Mouse (Mus musculus) small intestine, adult 2 months (tissue): ENCODE results near the gene Flywch2.

ENCODE experiments used
- CTCF ChIP-seq: fragments of 200-500 bp; IDR thresholded peaks from 2 replicates; pipeline ENCODE4 v1.5.1; 2012; ENCODE audit warnings: low read depth, mild to moderate bottlenecking, control low read depth, inconsistent platforms, low read length, moderate library complexity, mixed read lengths; ENCODE audit not compliant: insufficient replicate concordance, insufficient read length; ENCODE audit errors: extremely low read depth
- POLR2A ChIP-seq: fragments of 200-500 bp; IDR thresholded peaks from 2 replicates; pipeline ENCODE4 v1.6.1; 2012; ENCODE audit warnings: low read depth, mild to moderate bottlenecking, control low read depth, inconsistent platforms, low read length, moderate library complexity

DNA sequence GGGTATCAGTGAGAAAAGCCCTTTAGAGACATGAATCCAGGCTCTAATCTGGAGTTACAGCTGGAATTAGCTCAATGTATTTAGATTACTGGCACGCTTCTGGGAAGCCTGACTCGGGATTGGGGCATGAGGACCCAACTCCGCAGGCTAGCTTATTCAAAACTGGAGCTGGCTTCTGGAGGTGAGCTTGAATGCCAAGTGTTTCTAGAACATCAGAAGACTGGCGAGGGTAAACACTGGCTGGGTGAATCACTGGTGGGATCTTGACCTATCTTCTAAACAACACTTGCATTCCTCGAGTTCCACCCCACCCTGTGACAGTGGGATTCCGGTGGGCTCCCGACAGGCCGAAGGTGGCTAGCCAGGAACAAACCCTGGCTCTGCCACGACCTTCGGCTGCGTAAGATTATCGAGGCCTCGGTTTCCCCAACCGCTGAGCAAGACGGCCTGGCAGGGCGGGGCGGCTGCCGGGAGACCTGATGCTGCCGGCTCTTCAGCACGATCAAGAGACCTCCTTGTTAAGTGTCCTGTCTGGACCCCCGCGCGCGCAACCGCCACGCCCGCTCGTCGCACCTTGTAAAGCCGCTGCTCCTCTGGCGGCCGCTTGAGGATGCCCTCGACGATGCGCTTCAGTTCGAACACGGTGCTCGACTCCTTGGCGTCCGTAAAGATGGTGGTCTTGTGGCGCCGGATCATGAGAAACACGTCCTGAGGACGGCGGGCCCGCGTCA, 42.6 kb upstream of the Flywch2 start:
- TF ChIP-seq POLR2A (no peak), CTCF (no peak)
